Mouse (Mus musculus) natural killer cell, adult 2 months (primary cell): ENCODE data around the gene Ncan.

Experiments used
- DNase-seq, 2 experiments: peaks; one replicate each; pipeline ENCODE4 v3.0.0; 2022; ENCODE audit warnings: low spot score in 2 of 2

The Ncan gene

GRCm38 (mm10) chr8:70129309-70129952 is 8.8 kb upstream of the Ncan start:
- DNase-seq = no peak

GRCm38 (mm10) chr8:70128435-70128834 is 7.8 kb upstream of the Ncan start:
- no peak for DNase-seq

DNA sequence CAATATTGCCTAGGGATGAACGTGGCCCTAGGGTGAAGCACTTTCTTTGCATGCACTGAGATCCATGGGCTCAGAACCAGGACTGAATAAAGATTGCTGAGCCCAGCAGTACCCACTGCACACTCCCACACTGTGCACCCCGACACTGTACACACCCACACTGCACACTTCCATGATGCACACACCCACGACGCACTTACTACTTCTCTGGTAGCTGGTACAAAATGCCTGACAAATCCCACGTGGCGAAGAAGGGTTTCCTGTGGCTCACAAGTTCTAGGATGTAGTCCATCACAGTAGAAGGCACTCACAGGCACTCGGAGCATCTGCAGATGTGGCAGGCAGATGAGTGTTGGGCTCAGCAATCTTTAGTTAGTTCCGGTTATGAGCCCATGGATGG is 4.3 kb upstream of the Ncan start:
- DNase-seq = no peak

DNA sequence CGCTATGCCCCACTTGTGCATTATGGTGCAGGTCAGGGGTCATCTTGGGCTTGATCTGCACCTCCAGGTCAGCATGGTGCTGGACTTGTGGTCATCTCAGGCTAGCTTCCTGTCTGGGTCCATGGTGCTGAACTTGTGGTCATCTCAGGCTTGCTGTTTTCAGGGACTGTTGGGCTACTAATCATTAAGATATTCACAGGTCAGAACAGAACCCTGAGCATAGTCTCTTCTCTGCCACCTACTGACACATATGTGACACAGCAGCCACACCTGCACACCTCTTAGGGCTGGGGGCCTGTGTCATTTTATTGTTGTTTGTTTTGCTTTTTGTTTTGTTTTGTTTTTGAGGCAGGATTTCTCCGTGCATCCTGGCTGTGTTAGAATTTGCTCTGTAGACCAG is 2.2 kb upstream of the Ncan start:
- DNase-seq = no peak

- DNase-seq = no peak
Observed at GRCm38 (mm10) chr8:70118726-70119700, 1.7 kb downstream of the Ncan start.

GRCm38 (mm10) chr8:70117611-70118010 is 3.1 kb downstream of the Ncan start:
- no peak for DNase-seq

GRCm38 (mm10) chr8:70114892-70115291 is 5.8 kb downstream of the Ncan start:
- no peak for DNase-seq

GRCm38 (mm10) chr8:70114488-70114887 is 6.2 kb downstream of the Ncan start:
- no peak for DNase-seq

DNA sequence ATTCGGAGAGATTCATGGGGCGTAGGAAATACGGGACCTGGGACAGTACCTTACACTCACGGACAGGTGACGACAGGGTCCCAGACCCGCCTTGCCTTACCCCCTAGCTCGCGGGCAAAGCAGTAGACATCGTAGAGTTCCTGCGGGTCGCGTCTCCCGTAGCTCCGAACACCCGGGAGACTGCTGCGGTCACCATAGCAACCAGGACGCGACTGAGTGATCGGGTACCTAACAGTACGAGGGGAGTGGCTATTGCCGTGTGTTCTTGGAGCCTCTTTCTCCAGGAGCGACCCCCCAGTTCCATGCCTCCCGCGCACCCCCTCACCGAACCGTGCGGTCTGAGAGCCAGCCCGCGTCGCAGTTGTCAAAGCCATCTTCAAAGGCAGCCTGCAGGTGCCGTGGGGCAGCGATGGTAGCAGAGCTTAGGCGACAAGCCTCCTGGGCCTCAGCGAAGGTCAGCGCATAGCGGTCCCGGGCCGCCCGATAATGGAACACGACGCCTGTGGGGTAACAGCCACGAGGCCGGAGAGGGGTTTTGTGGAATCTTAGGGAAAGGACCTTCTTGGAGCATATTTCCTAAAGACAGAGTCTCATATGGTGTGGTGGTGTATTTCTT is 8.2 kb downstream of the Ncan start:
- no peak for DNase-seq

DNA sequence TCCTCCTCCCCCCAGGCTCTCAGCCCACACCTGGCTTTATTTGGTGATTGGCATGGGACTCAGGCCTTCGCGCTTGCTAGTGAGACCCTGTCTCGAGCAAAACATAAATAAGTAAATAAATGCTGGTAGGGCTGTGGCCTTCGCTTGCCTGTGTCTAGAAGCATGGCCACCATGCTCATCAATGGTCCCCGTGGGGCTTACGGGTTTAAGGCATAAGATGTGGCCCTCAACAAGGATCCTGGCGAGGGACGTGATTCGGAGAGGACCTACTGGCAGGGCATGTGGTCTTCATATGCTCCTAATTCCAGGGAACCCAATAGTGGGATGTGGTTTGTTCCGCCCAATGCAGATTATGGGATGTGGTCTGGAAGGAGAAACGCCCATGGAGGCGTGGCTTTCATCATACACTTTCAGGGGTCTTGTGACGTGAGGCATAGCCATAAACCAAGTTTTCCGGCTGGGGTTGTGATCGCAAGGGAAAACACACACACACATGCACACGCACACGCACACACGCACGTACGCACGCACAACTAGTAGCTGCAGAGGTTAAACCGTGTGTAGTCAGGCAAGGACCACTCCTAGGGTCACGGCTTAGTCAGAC is 9.4 kb downstream of the Ncan start:
- no peak for DNase-seq

DNA sequence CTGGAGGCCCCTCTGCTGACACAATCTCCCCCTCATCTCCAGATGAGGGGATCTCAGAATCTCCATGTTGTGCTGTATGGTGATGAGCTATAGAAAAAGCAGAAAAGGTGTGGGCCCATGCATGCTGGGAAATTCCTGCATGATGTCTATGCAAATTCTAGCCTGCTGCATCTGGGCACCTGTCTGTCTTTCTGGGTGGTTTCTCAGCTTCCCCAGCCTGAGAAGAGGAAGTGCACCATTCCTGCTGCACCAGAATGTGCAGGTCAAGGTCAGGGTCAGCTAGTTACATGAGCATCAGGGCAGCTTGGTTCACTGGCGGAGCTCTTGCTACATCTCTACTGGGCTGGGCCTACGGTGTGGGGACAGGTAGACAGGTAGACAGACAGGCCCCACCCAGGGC is 10.2 kb downstream of the Ncan start:
- peak in 1 of 2 experiments; percentile 13 for DNase-seq

GRCm38 (mm10) chr8:70104922-70105321 is 15.8 kb downstream of the Ncan start:
- no peak for DNase-seq

- DNase-seq = peak; percentile 45 to 62
Observed at GRCm38 (mm10) chr8:70104506-70104905, 16.2 kb downstream of the Ncan start.

DNA sequence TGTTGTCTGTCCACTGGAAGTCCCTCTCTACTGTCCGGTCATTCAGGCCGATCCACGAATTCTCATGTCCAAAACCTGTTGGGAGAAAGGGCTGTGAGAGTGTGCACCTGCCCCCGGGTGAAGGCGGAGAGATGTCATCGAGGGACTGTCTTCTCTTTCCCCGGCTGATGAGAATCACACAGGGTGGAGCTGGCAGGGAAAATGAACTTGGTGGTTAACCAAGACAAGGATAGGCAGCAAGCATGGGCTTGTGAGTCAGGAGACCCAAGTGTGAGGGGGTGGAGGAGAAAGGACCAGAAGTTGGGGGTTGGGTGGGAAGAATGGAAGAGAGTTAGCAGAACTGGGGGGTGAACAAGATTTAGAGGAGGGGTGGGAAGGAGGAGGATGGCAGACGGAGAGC is 20.4 kb downstream of the Ncan start:
- no peak for DNase-seq

- no peak for DNase-seq
Observed at GRCm38 (mm10) chr8:70099276-70099675, 21.4 kb downstream of the Ncan start.

DNA sequence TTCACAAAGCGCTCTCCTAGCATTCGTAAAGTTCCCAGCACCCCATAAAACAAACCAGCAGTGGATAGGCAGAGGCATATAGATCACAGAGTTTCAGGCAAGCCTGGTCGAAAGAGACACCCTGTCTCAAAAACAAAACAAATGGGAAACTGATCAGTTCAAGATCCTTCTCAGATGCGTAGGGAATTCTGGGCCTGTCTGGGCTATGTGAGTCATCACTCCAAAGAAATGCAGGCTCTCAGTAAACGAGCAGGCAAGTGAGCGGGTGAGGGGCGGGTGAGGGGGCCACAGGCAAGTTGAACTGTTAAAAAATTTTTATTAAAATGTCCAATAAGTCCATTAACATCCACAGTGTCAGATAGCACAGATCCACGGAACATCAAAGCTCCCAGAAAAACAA is 27.9 kb downstream of the Ncan start:
- no peak for DNase-seq

- DNase-seq = no peak
Observed at GRCm38 (mm10) chr8:70089296-70089960, 31.2 kb downstream of the Ncan start.

DNA sequence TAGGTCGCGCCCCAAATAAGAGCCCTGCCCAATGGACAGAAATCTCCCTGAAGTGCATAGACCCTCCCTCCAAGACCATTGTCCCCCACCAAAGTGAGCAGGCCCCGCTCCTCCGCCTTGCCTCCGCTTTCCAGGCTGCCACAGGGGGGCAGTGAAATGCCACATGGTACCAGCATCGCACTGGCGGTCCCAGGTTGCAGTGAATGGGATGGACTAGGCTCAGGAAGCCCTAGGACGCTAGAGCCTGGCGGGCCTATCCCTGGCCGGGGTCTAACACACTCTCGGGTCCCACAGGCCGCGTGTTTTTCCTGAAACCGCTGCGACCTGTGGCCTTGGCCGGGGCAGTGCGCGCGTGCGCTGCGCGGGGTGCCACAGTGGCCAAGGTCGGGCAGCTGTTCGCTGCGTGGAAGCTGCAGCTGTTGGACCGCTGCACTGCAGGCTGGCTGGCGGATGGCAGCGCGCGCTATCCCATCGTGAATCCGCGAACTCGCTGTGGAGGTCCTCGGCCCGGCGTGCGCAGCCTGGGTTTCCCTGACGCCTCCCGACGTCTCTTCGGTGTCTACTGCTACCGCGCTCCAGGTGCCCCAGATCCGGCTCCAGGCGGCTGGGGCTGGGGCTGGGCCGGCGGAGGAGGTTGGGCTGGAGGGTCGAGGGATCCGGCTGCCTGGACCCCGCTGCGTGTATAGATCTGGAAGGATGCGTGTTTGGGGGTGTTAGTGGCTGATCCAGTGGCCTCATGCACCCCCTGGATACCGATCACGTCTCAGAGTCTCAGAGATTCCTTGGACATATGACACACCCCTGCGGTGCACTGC is 32.6 kb downstream of the Ncan start:
- peak in 1 of 2 experiments; percentile 19 for DNase-seq

DNA sequence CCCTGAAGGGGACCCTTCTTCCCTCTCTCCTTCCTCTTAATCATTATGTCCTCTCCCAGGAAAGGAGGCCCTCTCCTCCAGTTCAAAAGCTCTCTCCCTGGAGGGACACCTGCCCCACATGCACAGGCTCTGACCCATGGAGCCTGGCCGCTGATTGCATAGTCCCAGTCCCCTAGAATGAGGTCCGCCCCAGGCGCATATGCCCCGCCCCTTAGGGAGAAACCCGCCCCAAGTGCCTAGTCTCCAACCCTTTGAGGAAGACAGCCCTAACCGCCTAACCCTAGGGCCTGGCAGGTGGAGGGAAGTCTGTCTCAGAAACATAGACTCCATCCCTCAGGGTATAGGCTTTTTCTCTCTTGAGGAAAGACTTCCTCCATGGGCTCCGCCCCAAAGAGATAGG is 33.4 kb downstream of the Ncan start:
- DNase-seq = no peak

DNA sequence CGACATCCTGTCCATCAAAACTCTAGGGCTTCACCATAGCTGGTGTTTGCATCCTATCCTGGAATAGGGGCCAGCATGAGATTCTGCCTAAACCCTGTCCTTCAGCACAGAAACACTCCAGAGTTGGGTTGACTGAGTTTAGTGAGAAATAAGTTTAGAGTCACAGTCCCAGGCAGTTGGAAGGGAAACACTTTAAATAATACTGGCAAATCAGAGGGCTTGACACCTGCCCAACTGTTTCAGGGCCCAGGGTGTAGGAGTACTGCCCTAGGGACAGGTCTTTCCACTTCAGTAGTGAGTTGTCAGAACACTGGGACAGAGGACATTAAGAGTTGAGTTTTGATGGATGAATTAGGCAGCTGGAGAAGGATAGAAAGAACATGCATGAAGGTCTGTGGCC is 34.5 kb downstream of the Ncan start:
- no peak for DNase-seq
